12 mouse cellular contexts compared by ENCODE assay signal in the genomic region with DNA sequence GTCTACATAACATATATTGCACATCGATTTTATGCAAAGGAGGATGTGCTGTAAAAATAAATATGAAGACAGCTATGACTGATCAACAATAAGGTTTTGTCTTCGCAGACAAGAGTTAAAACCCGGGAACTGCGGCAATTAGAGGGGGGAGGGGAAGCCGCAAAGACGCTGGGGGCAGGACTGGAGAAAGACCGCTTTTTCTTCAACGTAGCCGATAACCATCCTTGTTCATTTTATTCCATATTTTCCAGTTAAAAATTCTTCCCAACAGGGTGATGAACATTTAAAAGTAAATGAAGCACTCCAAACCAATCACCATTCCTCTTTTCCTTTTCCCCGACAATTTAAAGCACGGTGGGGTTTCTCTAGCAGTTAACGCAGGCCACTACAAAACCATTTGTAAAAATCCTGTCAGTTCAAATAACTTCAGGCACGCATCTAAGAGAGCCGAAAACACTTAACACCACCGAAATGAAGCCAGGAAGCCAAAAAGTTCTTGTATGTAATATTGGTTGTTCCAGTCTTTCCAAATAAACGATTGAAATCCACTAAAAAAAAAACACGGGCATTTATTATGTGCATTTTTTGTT. TPM values are rescaled to one million over a fixed set of nuclear protein-coding genes. Genes with fewer than 3 reads are reported as not detected.
DNase-seq lines count a peak whose midpoint lies in the region; ATAC-seq and TF ChIP-seq lines count a peak whose summit lies in the region.
"Had no signal": no experiment of that assay in that cellular context is flagged by ENCODE, and none has a peak within 500 bp of the region (broad histone marks: within the 10 kb centered on the region; RNA-seq: fewer than 3 reads in every experiment).

No protein-coding gene starts in this region.

- DNase-seq in heart, postnatal 0 days (ENCODE audit: low spot score): peak; percentile 23
- no peak for DNase-seq in heart, adult 18-20 months
- peak; percentile 29 for DNase-seq in midbrain, embryonic 10.5 days (ENCODE audit: low spot score)
- peak; percentile 53 for DNase-seq in neural tube, embryonic 11.5 days (ENCODE audit: low spot score)
- no peak for DNase-seq in adrenal gland, postnatal 4 days (ENCODE audit: low spot score in 2 of 2)
- no peak for DNase-seq in lung, postnatal 10 days
- DNase-seq: lung, postnatal 14 days had no signal

- no peak for TF ChIP-seq EP300 in heart, postnatal 0 days (IDR thresholded peaks at IDR 0.05; ENCODE audit: low read depth)

- H3K4me1 ChIP-seq in heart, postnatal 0 days (ENCODE audit: control insufficient read depth, insufficient read depth): no peaks in the 10 kb centered on the region
- peaks cover 34% of the 10 kb centered on the region for H3K4me1 ChIP-seq in midbrain, embryonic 10.5 days
- peaks cover 16% of the 10 kb centered on the region for H3K4me1 ChIP-seq in midbrain, embryonic 15.5 days
- H3K4me1 ChIP-seq in embryonic facial prominence, embryonic 15.5 days: peaks cover 11% of the 10 kb centered on the region; the same call in 1 of the 2 replicates
- H3K4me1 ChIP-seq in neural tube, embryonic 11.5 days (ENCODE audit: control insufficient read depth, insufficient read depth, low read length): peaks cover 6% of the 10 kb centered on the region

- H3K27ac ChIP-seq in heart, postnatal 0 days (ENCODE audit: low read depth): no peak overlapping the region
- H3K27ac ChIP-seq in midbrain, embryonic 10.5 days (replicated peaks): no peak overlapping the region
- no peak overlapping the region for H3K27ac ChIP-seq in midbrain, embryonic 15.5 days
- H3K27ac ChIP-seq in embryonic facial prominence, embryonic 15.5 days (replicated peaks): peak overlapping the region; percentile 93; the same call in 1 of the 2 replicates
- H3K27ac ChIP-seq in neural tube, embryonic 11.5 days (ENCODE audit: low read depth, low read length): no peak overlapping the region

- H3K4me2 ChIP-seq in heart, postnatal 0 days (ENCODE audit: low read depth, low read length): no peak overlapping the region
- no peak overlapping the region for H3K4me2 ChIP-seq in midbrain, embryonic 15.5 days
- H3K4me2 ChIP-seq in embryonic facial prominence, embryonic 15.5 days (replicated peaks): peak overlapping the region; percentile 46
- peak overlapping the region; percentile 24 for H3K4me2 ChIP-seq in neural tube, embryonic 11.5 days (ENCODE audit: low read depth)

- no peak overlapping the region for H3K4me3 ChIP-seq in heart, postnatal 0 days (ENCODE audit: low read depth, low read length)
- peak overlapping the region; percentile 36 for H3K4me3 ChIP-seq in midbrain, embryonic 10.5 days
- no peak overlapping the region for H3K4me3 ChIP-seq in midbrain, embryonic 15.5 days
- H3K4me3 ChIP-seq in embryonic facial prominence, embryonic 15.5 days (replicated peaks): peak overlapping the region; percentile 54
- 0 out of 2 replicates have a peak overlapping the region, but pooled peaks have one; percentile 10 for H3K4me3 ChIP-seq in neural tube, embryonic 11.5 days (ENCODE audit: low read depth, low read length)

- 3% methylated on average over 17 of the region's 17 CpGs for WGBS in heart, postnatal 0 days
- under 1% methylated on average over 17 of the region's 17 CpGs for WGBS in midbrain, embryonic 10.5 days
- WGBS in midbrain, embryonic 15.5 days: under 1% methylated on average over 17 of the region's 17 CpGs
- under 1% methylated on average over 17 of the region's 17 CpGs for WGBS in embryonic facial prominence, embryonic 15.5 days
- under 1% methylated on average over 17 of the region's 17 CpGs for WGBS in neural tube, embryonic 11.5 days

- no peaks in the 10 kb centered on the region for H3K36me3 ChIP-seq in heart, postnatal 0 days (replicated peaks; ENCODE audit: control insufficient read depth, insufficient read depth, low read length)
- no peaks in the 10 kb centered on the region for H3K36me3 ChIP-seq in midbrain, embryonic 10.5 days
- no peaks in the 10 kb centered on the region for H3K36me3 ChIP-seq in midbrain, embryonic 15.5 days (replicated peaks)
- no peaks in the 10 kb centered on the region for H3K36me3 ChIP-seq in embryonic facial prominence, embryonic 15.5 days
- H3K36me3 ChIP-seq in neural tube, embryonic 11.5 days (ENCODE audit: control insufficient read depth, insufficient read depth, low read length): no peaks in the 10 kb centered on the region

- ATAC-seq in heart, postnatal 0 days (ENCODE audit: insufficient read depth, low read depth): no peak
- ATAC-seq in midbrain, embryonic 15.5 days (replicated peaks): no peak
- ATAC-seq in embryonic facial prominence, embryonic 15.5 days (ENCODE audit: insufficient number of reproducible peaks, low FRiP score, low TSS enrichment, low read depth): no peak
- ATAC-seq in neural tube, embryonic 11.5 days (ENCODE audit: insufficient read depth, low FRiP score, low TSS enrichment): no peak
- ATAC-seq: intestine, embryonic 16.5 days had no signal

- no peaks in the 10 kb centered on the region for H3K9me3 ChIP-seq in heart, postnatal 0 days (replicated peaks; ENCODE audit: control insufficient read depth, low read length)
- H3K9me3 ChIP-seq in midbrain, embryonic 10.5 days (replicated peaks): no peaks in the 10 kb centered on the region
- no peaks in the 10 kb centered on the region for H3K9me3 ChIP-seq in midbrain, embryonic 15.5 days
- no peaks in the 10 kb centered on the region for H3K9me3 ChIP-seq in embryonic facial prominence, embryonic 15.5 days (replicated peaks)
- H3K9me3 ChIP-seq in neural tube, embryonic 11.5 days (ENCODE audit: control insufficient read depth, low read length): no peaks in the 10 kb centered on the region

- H3K27me3 ChIP-seq in heart, postnatal 0 days (ENCODE audit: control insufficient read depth, insufficient read depth, low read length): peaks cover 71% of the 10 kb centered on the region
- H3K27me3 ChIP-seq in midbrain, embryonic 10.5 days (ENCODE audit: low read depth, poor library complexity, severe bottlenecking): peaks cover 85% of the 10 kb centered on the region
- peaks cover 45% of the 10 kb centered on the region for H3K27me3 ChIP-seq in midbrain, embryonic 15.5 days (replicated peaks)
- H3K27me3 ChIP-seq in embryonic facial prominence, embryonic 15.5 days: peaks cover 25% of the 10 kb centered on the region
- peaks cover 61% of the 10 kb centered on the region for H3K27me3 ChIP-seq in neural tube, embryonic 11.5 days (ENCODE audit: control insufficient read depth, insufficient read depth, low read length)
- H3K27me3 ChIP-seq: CH12.LX had no signal

- no peak for TF ChIP-seq CTCF in heart, postnatal 0 days (IDR thresholded peaks at IDR 0.05; ENCODE audit: low read depth)

- no peak overlapping the region for H3K9ac ChIP-seq in heart, postnatal 0 days (replicated peaks; ENCODE audit: low read depth, low read length)
- no peak overlapping the region for H3K9ac ChIP-seq in midbrain, embryonic 15.5 days
- 0 out of 2 replicates have a peak overlapping the region, but pooled peaks have one; percentile 12 for H3K9ac ChIP-seq in embryonic facial prominence, embryonic 15.5 days
- H3K9ac ChIP-seq in neural tube, embryonic 11.5 days (ENCODE audit: low read length): no peak overlapping the region

RNA-seq across cellular contexts. Expression of a gene that starts 3.3 kb away (rescaled TPM):
- total RNA-seq in heart, postnatal 0 days (2014; rRNA removed; ENCODE audit: low replicate concordance): not detected in 2 replicates
- 0.08 TPM in 1 of 2 replicates, not detected in the other for polyA plus RNA-seq in heart, postnatal 0 days (2015; fragmentation: Nextera tagmentation; extraction: Ambion mirVana)
- not detected for total RNA-seq in heart, adult 18-20 months (2021)
- 8.1 and 9.1 TPM in 2 replicates for polyA plus RNA-seq in midbrain, embryonic 10.5 days (2016; fragmentation: Nextera tagmentation; extraction: Ambion mirVana)
- 0.14 and 0.57 TPM in 2 replicates for polyA plus RNA-seq in midbrain, embryonic 15.5 days (2015; fragmentation: Nextera tagmentation; extraction: Ambion mirVana)
- polyA plus RNA-seq in embryonic facial prominence, embryonic 15.5 days (2015; fragmentation: Nextera tagmentation; extraction: Ambion mirVana): 101 and 118 TPM in 2 replicates
- polyA plus RNA-seq in neural tube, embryonic 11.5 days (2014; fragmentation: Nextera tagmentation; extraction: Ambion mirVana): 1.1 and 1.5 TPM in 2 replicates
- 1 to 10 TPM in 1 of 2 experiments, under 1 TPM in 1; 0.31 to 4.7 TPM for total RNA-seq in adrenal gland, postnatal 4 days (2021)
- total RNA-seq: CH12.LX; gastrocnemius, adult 8-10 months had no signal
- polyA plus RNA-seq: intestine, embryonic 16.5 days had no signal

Comparison
In these comparisons a context has a peak if more than half of its experiments do, and no peak if none do; other contexts are left out.
1. DNase-seq: peak in heart, postnatal 0 days (single experiment), midbrain, embryonic 10.5 days (single experiment) and neural tube, embryonic 11.5 days (single experiment); none in heart, adult 18-20 months (0 of 2), adrenal gland, postnatal 4 days (0 of 2) and lung, postnatal 10 days (single experiment).
2. H3K4me3 ChIP-seq: peak in midbrain, embryonic 10.5 days (single experiment), embryonic facial prominence, embryonic 15.5 days (single experiment) and neural tube, embryonic 11.5 days (single experiment); none in heart, postnatal 0 days (single experiment) and midbrain, embryonic 15.5 days (single experiment).
3. H3K4me2 ChIP-seq: peak in embryonic facial prominence, embryonic 15.5 days (single experiment) and neural tube, embryonic 11.5 days (single experiment); none in heart, postnatal 0 days (single experiment) and midbrain, embryonic 15.5 days (single experiment).
4. RNA of a gene that starts 3.3 kb away (polyA plus RNA-seq): 101 to 118 TPM in embryonic facial prominence, embryonic 15.5 days; 8.1 to 9.1 TPM in midbrain, embryonic 10.5 days, 1.1 to 1.5 TPM in neural tube, embryonic 11.5 days, 0.14 to 0.57 TPM in midbrain, embryonic 15.5 days and 0.08 TPM in heart, postnatal 0 days; every median in the first group is over 10 times any median in the second.